Mouse (Mus musculus) erythroblast, adult 5-6 weeks (primary cell): Measurements from ENCODE around the gene Psmd5. TPM values are rescaled to one million over a fixed set of nuclear protein-coding genes. Genes with fewer than 3 reads are reported as not detected.

ENCODE experiments used
- ATAC-seq: replicated peaks from 2 replicates; pipeline ENCODE4 v1.8.0; 2016; ENCODE audit warnings: moderate number of reproducible peaks, mild to moderate bottlenecking, moderate TSS enrichment, inconsistent platforms; ENCODE audit not compliant: poor library complexity, low FRiP score, severe bottlenecking
- total RNA-seq, 2 experiments: library from RNA; stranded (forward) in 1 of 2; stranded (reverse) in 1 of 2; fragments of 150-400 nt in 1 of 2; fragments of 200-764, 138-1000 nt in 1 of 2; gene quantifications; 2 replicates each; pipeline versions ENCODE4 v1.2.3 to v1.2.4; 2015 to 2017; ENCODE audit warnings: low replicate concordance in 2 of 2

Gene Psmd5
- total RNA-seq, 2 experiments from 2014 or later = 11.8 to 64.0 TPM

- no peak for ATAC-seq
These were observed 74.4 kb downstream of the Psmd5 start for GRCm38 (mm10) chr2:34800371-34800770.

Other genes starting within 250 kb of the Psmd5 start
- 308 and 329 TPM in 2 replicates for gene Gapvd1, start 119.7 kb downstream of the Psmd5 start, total RNA-seq (2015; ENCODE audit: low replicate concordance)
- gene Gapvd1, start 119.7 kb downstream of the Psmd5 start, total RNA-seq (2017; ENCODE audit: low replicate concordance) = 761 and 1,292 TPM in 2 replicates
- 229 and 240 TPM in 2 replicates for gene Hspa5, start 103.0 kb downstream of the Psmd5 start, total RNA-seq (2015; ENCODE audit: low replicate concordance)
- 904 and 907 TPM in 2 replicates for gene Hspa5, start 103.0 kb downstream of the Psmd5 start, total RNA-seq (2017; ENCODE audit: low replicate concordance)
- 1.2 and 7.1 TPM in 2 replicates for gene Rabepk, start 75.1 kb downstream of the Psmd5 start, total RNA-seq (2015; ENCODE audit: low replicate concordance)
- 10.1 and 10.2 TPM in 2 replicates for gene Rabepk, start 75.1 kb downstream of the Psmd5 start, total RNA-seq (2017; ENCODE audit: low replicate concordance)
- 104 and 121 TPM in 2 replicates for gene Fbxw2, start 48.7 kb downstream of the Psmd5 start, total RNA-seq (2015; ENCODE audit: low replicate concordance)
- gene Fbxw2, start 48.7 kb downstream of the Psmd5 start, total RNA-seq (2017; ENCODE audit: low replicate concordance) = 178 and 181 TPM in 2 replicates
- gene Gm34653, start 42.0 kb downstream of the Psmd5 start, total RNA-seq (2015; ENCODE audit: low replicate concordance) = not detected in 2 replicates
- not detected in 2 replicates for gene Gm34653, start 42.0 kb downstream of the Psmd5 start, total RNA-seq (2017; ENCODE audit: low replicate concordance)
- gene Cutal, start 572 bp downstream of the Psmd5 start, total RNA-seq (2015; ENCODE audit: low replicate concordance) = not detected in 2 replicates
- gene Cutal, start 572 bp downstream of the Psmd5 start, total RNA-seq (2017; ENCODE audit: low replicate concordance) = not detected in 2 replicates
- 1.7 and 1.9 TPM in 2 replicates for gene Phf19, start 39.1 kb upstream of the Psmd5 start, total RNA-seq (2015; ENCODE audit: low replicate concordance)
- 0.42 and 1.9 TPM in 2 replicates for gene Phf19, start 39.1 kb upstream of the Psmd5 start, total RNA-seq (2017; ENCODE audit: low replicate concordance)
- gene Traf1, start 86.8 kb upstream of the Psmd5 start, total RNA-seq (2015; ENCODE audit: low replicate concordance) = 0.63 TPM in 1 of 2 replicates, not detected in the other
- 0.43 TPM in 1 of 2 replicates, not detected in the other for gene Traf1, start 86.8 kb upstream of the Psmd5 start, total RNA-seq (2017; ENCODE audit: low replicate concordance)
- gene Hc, start 186.5 kb upstream of the Psmd5 start, total RNA-seq (2015; ENCODE audit: low replicate concordance) = not detected in 2 replicates
- not detected in 2 replicates for gene Hc, start 186.5 kb upstream of the Psmd5 start, total RNA-seq (2017; ENCODE audit: low replicate concordance)
- not detected in 2 replicates for gene AI182371, start 226.6 kb upstream of the Psmd5 start, total RNA-seq (2015; ENCODE audit: low replicate concordance)
- gene AI182371, start 226.6 kb upstream of the Psmd5 start, total RNA-seq (2017; ENCODE audit: low replicate concordance) = 1.4 and 1.7 TPM in 2 replicates
- 34.4 and 44.5 TPM in 2 replicates for gene Cntrl, start 234.5 kb upstream of the Psmd5 start, total RNA-seq (2015; ENCODE audit: low replicate concordance)
- 42.4 and 60.4 TPM in 2 replicates for gene Cntrl, start 234.5 kb upstream of the Psmd5 start, total RNA-seq (2017; ENCODE audit: low replicate concordance)